Mouse (Mus musculus) heart, adult 2 months (tissue): Measurements from ENCODE around the gene Spag8.

Experiments
- CTCF ChIP-seq: fragments of 200-600 bp; IDR thresholded peaks from 2 replicates; pipeline ENCODE4 v1.8.1; 2022; ENCODE audit warnings: antibody characterized with exemption, mild to moderate bottlenecking, moderate library complexity
- EP300 ChIP-seq: fragments of 200-500 bp; IDR thresholded peaks from 2 replicates; pipeline ENCODE4 v1.6.1; 2011; ENCODE audit warnings: low read depth, low read length, control low read depth; ENCODE audit not compliant: insufficient read depth

DNA sequence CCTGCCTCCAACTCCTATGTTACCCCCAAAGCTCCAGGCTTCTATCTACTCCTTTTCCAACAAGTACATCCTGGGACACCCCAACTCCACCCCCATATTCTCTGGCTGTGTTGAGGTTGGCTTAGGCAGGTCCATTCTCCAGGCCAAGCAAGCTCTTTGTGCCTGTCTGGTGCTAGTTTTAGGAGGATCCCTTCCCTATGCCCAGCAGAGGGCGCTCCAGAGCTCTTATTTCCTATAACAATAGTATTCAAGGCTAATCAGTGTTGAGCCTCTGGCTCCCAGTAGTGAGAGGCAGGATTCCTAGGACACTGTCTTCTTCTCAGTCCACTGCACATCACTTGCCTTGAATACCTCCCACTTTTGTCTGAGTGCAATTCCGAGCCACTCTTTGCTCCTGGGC is 18.7 kb upstream of the Spag8 start:
- peak; percentile 43; the same call in 1 of the 2 replicates for TF ChIP-seq EP300
- peak; percentile 96 for TF ChIP-seq CTCF
